Mouse (Mus musculus): ENCODE measurements at regions not wholly inside any gene's neighbourhood (a gene's known extent, or its start where the extent isn't known, plus 50 kb on each side); places are given as distances from the start of the nearest gene placed in this dataset.

DNA sequence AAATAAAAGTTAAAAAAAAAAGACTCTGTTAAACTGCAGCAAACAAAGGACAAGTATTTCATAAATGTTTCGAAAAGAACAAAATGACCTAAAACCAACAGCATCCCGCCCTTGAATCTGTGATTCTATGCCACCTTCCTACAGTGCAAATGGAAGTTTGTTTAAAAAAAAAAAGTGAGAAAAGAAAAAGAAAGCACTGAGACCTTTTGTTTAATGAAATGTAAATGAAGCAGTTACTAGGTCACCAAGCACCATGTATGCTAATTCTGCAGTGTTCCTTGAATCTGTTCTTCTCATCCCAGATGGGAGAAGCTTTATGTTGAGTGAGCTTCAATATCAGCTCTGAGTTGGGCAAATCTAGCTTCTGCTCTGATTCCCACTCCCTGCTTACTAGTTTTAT lies 64.8 kb downstream of the Dnajb9 start:
- DNase-seq: no peak

DNA sequence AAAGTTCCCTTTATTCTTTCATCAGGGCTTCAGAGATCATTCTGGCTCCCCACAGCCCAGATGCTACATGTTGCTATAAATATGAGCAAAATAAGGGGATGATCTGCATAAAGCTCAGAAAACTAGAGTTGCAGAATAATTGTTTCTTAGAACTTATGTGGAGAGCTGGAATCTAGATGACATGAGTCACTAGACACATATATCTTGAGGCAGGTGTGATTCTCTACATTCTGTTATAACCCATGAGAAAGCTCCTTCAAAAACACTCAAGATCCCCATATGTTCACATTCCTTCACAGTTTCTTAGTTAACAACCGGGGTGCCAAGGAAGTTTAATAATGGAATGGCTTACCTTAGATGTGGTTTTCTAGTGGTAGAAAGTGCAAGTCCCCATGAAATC lies 71.1 kb downstream of the Dnajb9 start:
- DNase-seq: no peak

DNA sequence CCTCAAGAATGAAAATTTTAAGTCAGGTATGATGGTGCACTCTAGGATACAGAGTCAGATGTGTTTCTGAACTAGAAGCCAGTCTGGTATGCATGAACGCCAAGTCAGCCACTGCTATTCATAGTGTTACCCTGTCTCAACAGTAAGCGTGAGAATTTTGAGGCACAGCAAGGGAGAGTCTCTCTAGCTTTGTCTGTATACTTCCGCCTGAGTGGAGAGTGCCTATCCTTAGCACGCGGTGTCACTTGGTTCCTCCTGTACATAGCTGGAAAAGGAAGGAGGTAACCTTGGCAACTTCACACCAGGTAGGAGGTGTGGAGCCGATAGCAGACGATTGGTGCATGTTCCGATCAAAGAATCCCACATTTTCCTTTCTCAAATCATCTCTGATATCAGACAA lies 81.3 kb downstream of the Dnajb9 start:
- DNase-seq: no peak

DNA sequence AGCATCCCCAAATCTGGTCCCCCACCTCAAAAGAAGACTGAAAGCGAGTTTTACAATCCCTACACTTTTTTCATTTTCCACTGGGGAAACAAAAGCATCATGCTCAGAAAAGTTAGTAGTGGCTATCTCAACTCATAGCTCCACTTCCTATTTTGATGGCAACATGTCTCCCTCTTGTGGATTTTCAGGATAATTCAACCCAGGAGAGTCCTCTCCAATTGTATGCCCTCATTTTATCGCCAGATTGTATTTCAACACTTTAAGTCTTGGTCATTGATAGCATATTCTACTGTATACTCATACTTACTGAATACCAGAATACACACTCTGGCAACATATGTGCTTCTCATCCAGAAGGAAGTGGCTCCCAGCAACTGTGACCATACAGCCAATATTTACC lies 105.0 kb downstream of the Dnajb9 start:
- DNase-seq: peak; percentile 2

DNA sequence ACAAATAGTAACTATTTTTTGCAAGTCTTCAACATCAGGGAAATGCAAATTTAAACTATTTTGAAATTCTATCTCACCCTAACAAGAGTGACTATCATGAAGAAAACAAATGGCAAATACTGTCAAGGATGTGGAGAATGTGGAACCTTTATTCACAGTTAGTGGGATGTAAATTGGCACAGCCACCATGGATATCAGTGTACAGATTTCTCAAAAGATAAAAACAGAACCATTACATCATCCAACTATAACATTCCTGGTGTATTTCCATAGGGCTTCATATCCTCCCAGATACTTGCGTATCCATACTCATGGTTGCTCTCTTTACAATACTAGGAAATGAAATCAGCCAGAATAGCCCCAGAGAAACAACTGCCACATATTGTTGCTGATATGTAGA lies 110.9 kb downstream of the Dnajb9 start:
- DNase-seq: no peak

DNA sequence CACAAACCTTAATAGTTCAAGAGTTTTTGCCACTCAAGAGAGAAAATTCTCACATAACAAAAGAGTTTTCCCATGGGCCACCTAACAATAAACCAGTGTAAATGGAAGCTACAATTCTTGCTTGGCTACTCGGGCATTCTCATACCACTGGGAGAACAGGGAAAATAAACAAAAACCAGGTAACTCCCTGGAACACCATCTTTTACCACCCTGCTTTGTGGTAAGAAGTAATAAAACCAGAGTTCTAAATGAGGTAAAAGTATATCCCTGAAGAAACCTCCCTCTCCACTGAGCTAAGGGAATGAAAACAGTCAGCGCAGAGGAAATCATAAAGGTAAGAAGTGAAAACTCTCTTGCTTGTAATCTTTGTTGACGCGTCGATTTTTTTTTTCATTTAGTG lies 138.4 kb downstream of the Dnajb9 start:
- DNase-seq: no peak

DNA sequence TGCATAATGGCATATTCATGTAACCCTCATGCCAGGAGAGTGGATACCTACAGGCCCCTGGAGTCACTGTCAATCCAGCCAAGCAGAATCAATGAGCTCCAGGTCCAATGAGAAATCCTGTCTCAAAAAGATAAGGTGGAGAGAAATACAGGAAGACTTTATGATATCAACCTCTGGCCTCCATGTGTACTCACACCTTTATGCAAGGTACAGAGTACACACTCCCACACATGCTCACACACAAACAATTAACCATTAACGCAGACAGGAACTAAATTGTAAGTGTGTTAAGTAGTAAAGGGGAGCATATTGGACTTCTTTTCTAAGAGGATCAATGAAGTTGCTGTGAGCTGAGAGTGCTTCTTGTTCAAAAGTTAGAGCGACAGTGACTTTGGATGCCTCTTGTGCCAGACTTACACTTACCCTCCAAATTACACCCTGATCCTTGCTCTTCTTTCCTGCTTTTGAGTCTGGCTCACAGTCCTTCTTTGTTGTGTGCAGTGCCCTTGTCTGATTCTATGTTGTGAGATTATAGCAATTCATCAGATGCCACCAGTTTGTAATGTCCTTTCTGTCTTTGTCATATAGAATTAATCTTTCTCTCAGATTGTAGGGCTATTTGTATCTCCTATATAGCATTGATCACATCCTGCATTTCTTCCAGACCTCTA lies 153.5 kb downstream of the Dnajb9 start:
- no peak for DNase-seq

DNA sequence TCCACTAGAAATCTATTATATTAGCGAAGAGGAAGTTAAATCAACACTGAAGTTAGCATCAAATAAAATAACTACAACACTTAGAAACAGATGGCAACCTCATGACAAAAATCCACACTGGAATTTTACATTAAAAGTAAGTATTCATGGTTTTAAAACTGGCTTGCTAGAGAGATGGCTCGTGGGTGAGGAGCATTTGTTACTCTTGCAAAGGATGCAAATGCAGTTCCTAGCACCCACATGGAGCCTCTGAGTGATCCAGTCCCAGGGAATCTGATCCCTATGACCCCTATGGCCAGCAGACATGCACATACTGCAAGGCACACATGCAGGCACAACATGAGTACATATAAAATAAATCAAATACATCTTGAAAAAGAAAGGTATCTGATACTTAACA lies 164.3 kb downstream of the Dnajb9 start:
- DNase-seq: no peak

DNA sequence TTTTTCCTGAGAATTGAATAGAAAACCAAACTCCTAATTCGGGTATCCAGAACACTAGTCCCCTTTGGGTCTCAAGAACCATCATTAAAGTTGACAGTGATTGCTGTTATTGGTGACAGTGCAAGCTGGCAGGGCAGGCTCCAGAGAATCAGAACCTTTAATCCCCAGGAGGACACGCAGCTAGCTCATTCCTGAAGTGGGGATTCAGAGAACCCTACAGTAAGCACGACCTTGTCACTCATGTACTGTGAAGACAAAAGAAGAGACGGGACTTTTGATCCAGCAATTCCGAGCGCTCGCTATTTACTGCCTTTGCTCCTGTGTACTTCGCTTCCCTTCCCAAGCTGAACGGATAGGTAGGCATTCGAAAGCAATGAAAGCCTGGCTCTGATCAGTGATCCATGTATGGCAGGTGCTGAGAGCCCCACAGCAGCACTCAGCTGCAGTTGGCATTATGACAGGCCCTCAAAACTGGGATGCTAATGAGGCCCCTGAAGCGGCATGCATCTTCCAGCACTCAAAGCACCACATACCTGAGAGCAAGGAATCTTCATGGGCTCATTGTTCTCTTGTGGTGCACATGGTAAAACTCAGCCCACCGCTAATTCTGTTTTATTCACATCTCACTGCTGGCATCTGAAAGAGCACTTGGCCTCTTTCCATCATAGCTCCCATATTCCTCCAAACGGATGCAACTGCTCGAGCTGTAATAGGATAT lies 165.6 kb downstream of the Dnajb9 start:
- DNase-seq: no peak

DNA sequence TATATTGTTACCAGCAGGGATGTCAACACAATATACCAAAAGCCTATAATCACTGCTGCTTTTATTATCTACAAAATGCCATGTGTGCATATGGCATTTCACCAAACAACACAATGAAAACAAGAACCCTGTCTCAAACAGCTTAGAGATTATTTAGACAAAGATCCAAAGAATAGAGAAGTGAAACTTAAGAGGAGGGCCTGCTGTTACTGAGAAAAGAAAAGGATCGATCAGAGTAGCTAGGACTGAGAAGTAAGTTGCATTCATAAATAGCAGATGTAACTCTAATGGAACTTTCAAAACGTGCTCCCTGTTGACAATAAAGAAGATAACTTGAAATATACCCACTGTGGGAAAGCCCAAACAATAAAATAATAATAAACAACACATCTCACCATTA lies 203.3 kb downstream of the Dnajb9 start:
- no peak for DNase-seq

DNA sequence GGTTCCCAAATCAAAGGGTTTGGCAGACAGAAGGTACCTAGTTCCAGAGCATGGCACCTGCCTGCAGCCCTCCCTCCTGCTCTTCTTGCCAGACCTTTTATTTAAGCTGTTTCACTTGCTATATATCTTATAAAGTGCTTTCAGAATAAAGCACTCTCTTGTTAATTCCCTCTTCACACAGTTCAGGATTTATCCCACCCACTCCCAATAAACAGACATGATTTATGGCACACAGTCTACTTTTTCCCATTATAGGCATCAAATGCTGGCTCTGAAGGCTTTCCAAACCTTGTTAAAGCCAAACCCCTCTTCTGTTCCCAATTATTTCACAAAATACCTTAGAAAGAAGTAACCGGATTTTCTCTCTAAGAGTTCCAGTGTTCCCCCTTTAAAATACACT lies 226.6 kb downstream of the Dnajb9 start:
- no peak for DNase-seq

DNA sequence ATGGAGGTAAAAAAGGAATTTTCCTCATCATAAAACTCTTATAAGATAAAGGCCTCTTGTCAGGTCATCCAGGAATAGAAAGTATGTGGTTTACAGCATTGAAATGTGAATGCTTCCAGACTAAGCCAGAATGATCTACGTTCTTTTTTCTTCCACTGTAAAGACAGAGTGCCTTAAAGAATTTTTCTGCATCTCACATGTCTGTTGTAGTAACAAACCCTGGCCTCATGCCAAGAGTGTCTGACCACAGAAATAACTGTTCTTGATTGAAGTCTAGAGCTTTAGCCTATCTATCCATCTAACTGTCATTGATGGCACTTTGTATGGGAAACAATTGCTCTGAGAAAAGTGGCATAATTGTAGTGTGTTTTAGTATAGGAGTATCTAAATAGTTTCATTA lies 246.2 kb downstream of the Dnajb9 start:
- DNase-seq: no peak

DNA sequence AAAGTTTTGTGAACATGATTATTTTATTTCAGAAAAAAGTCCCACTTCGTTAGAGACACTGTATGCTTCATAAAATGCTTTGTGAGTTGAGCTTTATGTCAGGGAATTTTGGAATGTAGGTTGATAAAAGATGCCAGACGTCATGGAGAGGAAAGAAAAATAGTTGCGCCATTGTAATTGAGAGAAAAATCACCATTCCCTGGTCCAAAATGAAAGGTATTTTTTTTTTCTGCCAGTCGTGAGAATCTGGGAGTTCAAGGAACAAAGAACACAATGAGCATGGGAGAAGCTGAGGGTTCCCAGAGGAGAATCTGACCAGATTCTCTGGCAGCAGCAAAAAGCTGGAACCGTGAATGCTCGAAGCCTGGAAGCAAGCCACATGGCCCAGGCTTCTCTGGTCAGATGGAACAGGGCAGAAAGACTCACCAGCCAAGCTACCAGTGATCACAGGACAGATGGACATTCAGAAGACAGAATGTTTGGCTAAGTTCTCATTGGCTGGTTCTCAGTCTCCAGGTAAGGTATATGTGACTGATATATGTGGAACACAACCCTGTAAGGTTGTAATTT lies 247.5 kb downstream of the Dnajb9 start:
- DNase-seq: no peak

DNA sequence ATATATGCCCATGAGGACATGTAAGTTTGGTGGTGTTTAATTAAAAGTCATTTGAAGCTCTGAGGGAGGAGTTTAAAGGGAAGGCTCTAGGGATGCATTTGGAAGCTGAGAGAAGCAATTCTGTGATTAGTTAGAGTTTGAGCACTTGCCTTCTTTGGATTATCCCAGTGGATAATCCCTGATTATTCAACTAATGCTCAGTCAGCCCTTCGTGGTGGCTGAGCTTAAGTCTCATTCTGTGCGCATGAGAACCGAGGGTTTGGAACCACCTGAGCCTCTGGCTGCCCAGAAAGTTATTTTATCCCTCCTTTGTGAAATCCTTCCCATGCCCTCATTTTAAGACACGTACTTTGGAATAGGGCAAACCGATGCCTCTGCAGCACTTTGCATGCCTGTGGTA lies 285.9 kb downstream of the Dnajb9 start:
- DNase-seq: no peak

DNA sequence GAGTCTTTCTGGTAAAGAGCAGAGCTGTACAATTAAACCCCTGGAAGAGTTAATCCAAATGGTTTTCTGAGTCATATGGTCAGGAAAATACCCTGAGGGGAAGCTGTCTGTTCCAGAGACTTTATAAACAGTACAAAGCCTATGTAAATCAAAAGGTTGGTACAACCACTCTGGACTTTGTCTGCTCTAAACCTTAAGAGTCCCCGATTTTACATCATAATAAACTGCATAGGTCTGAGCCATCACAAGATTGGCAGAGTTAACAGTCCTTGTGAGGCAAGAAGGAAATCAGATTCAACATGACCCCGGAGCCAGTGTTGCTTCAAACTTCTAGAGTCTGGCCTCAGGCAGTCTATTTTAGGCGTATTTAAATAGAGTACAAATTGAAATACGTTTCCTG lies 289.7 kb downstream of the Dnajb9 start:
- DNase-seq: no peak

DNA sequence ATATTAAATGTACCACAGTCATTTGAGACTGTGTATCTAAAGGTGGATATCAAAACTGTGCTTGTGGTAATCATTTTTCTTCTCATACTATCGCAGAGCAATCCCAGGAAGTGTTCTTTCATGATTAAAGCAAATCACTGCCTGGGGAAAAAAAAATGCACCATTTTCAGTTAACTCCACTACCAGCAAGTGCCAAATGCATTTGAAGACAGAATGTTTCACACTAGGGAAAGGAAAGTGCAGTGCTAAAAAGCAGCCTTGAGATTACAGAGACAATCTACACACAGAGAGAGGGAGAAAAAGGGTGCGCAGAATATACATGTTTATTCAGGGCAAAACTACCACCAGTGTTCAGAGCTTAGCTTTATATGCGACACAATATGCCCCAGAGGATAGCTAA lies 291.0 kb downstream of the Dnajb9 start:
- no peak for DNase-seq

DNA sequence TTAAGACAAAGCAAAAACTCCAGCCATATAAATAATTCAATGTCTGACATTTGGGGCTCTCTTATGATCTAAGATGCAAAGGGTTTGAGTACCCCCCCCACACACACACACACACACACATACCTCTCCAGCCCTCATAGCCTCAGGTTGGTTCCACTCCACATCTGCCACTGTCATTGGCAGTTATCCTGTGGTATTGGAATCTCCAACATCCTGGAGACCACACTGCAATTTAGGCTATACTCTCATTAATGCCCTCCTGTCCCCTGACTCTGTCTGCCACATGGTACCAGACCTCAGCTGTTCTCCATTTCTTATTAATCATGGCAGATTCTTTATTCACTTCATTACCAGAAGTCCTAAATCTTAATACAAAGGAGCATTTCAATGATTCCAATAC lies 293.3 kb downstream of the Dnajb9 start:
- DNase-seq: no peak

DNA sequence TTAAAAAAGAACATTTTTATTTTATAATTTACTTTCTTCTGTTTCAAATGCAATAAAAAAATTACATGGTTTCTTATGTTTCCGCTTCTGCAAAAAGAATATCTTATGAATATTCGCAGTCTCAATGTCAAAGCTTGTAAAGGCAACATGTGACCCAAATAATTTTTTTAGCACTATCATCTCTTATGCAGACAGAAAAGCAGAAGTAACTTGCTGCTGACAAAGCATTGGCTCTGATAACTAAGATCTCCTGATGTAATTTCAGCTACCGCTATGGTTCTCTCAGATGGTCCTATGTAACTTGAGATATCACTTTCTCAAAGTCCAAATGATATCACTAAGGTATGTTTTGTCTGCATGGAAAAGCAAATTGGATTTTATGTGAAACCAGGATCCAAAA lies 310.9 kb downstream of the Dnajb9 start:
- no peak for DNase-seq

DNA sequence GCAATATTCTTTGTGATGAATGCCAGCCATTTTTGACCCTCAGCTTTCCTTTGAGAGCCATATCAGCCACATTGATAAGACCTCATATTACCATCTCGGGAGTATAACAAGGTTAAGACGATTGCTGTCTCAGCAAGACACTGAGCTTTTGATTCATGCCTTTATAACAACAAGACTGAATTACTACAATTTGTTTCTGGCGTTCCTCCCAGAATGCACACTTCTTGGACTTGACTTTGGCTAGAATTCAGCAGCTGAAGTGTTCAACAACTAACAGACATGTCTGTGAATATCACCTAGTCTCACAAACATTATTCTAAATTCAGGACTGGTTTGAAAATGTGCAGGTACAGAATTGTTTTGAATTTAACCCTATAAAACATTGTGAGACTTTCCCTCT lies 324.5 kb downstream of the Dnajb9 start:
- no peak for DNase-seq

DNA sequence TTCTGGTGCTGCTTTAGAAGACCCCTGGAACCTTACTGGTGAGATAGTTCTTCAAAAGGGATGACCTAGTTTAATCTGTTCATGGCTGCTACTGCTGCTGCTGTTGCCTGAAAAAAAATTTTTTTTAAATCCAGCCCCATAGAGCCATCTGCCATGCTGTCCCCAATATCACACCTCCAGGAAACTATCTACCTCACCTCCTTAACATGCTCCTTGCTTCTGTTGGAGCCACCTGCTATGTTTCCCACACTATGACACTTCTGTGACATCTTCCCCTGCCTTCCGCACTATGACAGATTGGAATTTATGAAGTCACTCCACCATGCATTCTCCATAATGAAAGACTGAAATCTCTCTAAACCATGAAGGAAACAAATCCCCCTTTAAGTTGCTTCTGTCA lies 349.6 kb downstream of the Dnajb9 start:
- no peak for DNase-seq

DNA sequence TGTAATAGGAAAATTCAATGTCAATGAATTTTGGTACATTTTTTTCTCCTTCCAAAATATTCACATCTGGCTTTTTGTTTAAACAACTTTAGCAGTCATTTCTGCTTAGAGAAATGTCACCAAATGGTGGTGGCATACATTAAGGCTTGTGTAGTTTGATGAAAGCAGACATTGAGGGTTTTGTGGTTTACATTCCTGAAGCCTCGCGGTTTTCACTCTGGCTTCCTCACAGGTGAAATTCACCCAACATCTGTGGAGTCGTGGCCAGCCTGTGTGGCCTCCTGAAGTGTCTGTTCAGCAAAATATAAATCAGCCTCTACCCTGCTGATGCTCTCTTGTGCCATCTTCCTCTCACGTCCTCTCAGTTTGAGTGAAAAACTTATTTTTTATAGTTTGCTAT lies 353.8 kb downstream of the Dnajb9 start:
- no peak for DNase-seq

DNA sequence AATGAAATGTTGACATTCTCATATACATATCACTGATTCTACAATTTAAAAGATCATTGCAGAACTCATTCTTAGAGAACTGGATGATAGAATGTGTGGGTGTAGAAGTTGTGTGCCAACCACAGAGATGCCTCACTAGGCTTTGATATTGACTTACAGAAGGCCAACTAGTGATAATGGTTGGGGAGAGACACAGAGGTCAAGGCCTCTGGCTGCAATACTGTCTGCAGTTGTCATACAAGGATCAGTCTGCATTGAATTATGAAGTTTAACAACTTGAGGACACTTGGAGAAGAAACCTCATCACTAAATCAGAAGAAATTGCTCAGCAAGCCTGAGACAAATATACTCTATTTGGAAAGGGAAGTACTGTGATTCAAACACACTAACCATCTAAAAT lies 357.9 kb downstream of the Dnajb9 start:
- DNase-seq: no peak

DNA sequence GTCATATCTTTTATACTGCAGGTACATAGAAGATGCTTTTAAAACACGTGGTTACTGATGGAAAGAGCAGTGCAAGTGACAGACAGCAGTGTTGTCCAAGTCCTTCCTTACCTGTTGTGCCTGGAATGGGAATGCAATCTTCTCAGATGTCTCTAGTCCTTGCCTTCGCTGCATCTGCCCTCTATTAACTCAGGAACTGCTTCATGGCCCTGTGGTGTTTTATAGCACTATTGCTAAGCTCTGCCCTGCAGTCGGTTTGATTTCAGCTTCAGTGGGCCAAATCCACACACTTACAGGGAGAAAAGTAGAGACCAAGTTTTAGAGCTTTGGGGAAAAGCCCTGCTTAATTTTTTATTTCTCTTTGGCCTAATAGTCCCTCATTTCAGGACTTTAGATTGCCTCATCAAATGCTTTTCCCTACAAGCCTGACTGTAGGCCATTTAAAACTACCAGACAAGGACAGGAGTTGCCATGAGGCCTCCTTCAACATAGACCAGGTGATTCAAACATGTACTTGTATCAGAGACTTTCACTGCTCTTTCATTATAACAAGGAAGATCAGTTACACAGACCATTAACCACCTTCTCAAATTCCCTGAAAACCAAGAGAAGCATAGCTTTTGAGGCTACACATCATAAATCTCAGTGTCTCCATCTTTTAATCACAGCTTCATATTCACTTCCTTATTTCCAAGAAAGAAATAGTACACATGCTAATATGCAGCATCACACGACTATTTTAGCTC lies 358.7 kb downstream of the Dnajb9 start:
- DNase-seq: no peak

DNA sequence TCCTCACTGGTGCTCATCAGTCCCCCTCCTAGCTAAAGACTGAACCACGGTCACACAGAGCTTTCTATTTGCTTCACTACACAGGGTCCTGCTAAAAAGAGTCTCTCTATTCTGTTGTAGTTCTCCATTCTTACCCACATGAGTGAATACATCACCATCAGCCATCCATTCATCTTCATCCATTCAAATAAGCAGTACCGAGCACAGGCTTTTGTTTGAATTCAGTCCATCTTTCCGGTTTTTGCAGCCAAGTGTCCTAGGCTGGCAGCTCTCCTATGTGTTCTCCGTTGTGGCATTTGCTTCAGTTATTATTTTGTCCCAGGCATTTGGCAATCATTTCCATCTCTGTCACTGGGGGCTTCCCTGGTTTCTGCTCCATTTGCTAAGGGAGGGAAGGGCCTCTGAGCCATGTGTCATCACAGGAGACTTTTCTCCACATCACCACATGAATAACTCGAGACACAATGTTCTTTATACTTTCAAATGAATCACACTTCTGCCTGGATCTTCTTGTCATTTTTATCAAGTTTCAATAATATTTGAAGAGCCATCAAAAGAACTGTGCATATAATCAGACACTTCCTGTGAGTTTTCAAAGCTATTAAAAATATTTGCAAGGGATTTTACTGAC lies 366.1 kb downstream of the Dnajb9 start:
- DNase-seq: no peak

All from lung, postnatal 10 days (tissue).